Mouse (Mus musculus) small intestine, adult 2 months (tissue): ENCODE data around the gene Kcnip1. TPM values are rescaled to one million over a fixed set of nuclear protein-coding genes. Genes with fewer than 3 reads are reported as not detected.
A peak's percentile ranks its signal among the peaks of the same experiment; 100 is the strongest.

ENCODE experiments used
- H3K27ac ChIP-seq: fragments of 200-500 bp; 2 replicates; pipeline ENCODE4 v1.5.1; 2012; ENCODE audit warnings: low read depth, low read length, control low read depth, inconsistent platforms; ENCODE audit not compliant: insufficient read depth
- H3K27me3 ChIP-seq: fragments of 200-500 bp; 2 replicates; pipeline ENCODE4 v1.6.1; 2012; ENCODE audit warnings: mild to moderate bottlenecking, moderate library complexity, low read length, inconsistent platforms; ENCODE audit not compliant: control insufficient read depth, insufficient read depth
- H3K36me3 ChIP-seq: fragments of 200-500 bp; 2 replicates; pipeline ENCODE4 v1.6.1; 2012; ENCODE audit warnings: mild to moderate bottlenecking, low read length, control low read depth, inconsistent platforms; ENCODE audit not compliant: control insufficient read depth, insufficient read depth
- H3K4me1 ChIP-seq: fragments of 200-500 bp; 2 replicates; pipeline ENCODE4 v1.6.1; 2012; ENCODE audit warnings: low read length, inconsistent platforms, mixed read lengths; ENCODE audit not compliant: control insufficient read depth, insufficient read depth, insufficient read length
- H3K4me3 ChIP-seq: fragments of 200-500 bp; 2 replicates; pipeline ENCODE4 v1.5.1; 2012; ENCODE audit warnings: low read depth, mild to moderate bottlenecking, control low read depth, inconsistent platforms, low read length, moderate library complexity
- CTCF ChIP-seq: fragments of 200-500 bp; IDR thresholded peaks from 2 replicates; pipeline ENCODE4 v1.5.1; 2012; ENCODE audit warnings: low read depth, mild to moderate bottlenecking, control low read depth, inconsistent platforms, low read length, moderate library complexity, mixed read lengths; ENCODE audit not compliant: insufficient replicate concordance, insufficient read length; ENCODE audit errors: extremely low read depth
- POLR2A ChIP-seq: fragments of 200-500 bp; IDR thresholded peaks from 2 replicates; pipeline ENCODE4 v1.6.1; 2012; ENCODE audit warnings: low read depth, mild to moderate bottlenecking, control low read depth, inconsistent platforms, low read length, moderate library complexity
- WGBS: fragments of 180-500 bp; shearing (Covaris S2); methylation state at CpG from one replicate; pipeline ENCODE4 v1.1.7; 2018; 5-methylcytosine and 5-hydroxymethylcytosine counted together
- polyA plus RNA-seq: library from polyadenylated mRNA; depleted of rRNA; stranded (reverse); fragments of >200 nt; gene quantifications from 2 replicates; pipeline ENCODE4 v1.2.3, GENCODE M21; 2012

Gene Kcnip1
- polyA plus RNA-seq, 1 experiment: 0.08 TPM

DNA sequence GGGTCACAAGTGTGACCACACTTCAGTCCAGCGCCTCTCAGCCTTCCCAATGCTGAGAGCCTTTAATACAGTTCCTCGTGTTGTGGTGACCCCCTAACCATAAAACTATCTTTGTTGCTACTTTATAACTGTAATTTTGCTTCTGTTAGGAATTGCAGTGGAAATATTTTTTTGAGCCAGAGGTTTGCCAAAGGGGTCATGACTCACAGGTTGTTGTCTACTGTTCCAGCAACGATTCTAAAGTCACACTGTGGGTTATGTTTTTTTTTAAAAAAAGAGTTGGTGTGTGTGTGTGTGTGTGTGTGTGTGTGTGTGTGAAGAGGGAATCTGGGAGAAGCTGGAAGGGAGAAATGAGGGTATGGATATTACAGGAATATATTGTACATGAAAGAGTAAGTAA, 337.7 kb downstream of the Kcnip1 start:
- Histone ChIP-seq H3K27me3 (no peaks in the 10 kb centered on the region), H3K4me3 (no peak overlapping the region), H3K4me1 (no peaks in the 10 kb centered on the region), H3K36me3 (no peaks in the 10 kb centered on the region), H3K27ac (no peak overlapping the region)
- 58% methylated on average over 3 of the region's 3 CpGs for WGBS
- TF ChIP-seq POLR2A: no peak
- TF ChIP-seq CTCF: no peak

DNA sequence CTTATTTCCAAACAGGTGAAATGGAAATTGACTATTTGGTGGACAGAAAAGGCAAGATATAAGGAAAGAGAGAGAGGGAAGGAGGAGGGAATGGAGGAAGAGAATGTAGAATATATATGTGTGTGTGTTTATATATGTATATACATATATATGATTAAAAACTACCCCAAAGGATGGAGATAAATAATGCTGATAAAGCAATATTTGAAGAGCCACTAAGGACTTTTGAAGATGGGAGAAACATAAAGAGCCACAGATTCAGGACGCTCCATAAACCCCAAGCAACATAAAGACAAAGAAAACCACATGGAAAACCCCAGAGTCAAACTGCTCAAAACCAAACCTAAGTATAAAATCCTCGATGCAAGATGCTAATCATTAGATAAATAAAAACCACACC, 338.5 kb downstream of the Kcnip1 start:
- 59% methylated on average over 2 of the region's 2 CpGs for WGBS
- no peaks in the 10 kb centered on the region for H3K4me1 ChIP-seq
- TF ChIP-seq POLR2A: no peak
- TF ChIP-seq CTCF: no peak
- H3K4me3 ChIP-seq: no peak overlapping the region
- H3K36me3 ChIP-seq: no peaks in the 10 kb centered on the region
- no peaks in the 10 kb centered on the region for H3K27me3 ChIP-seq
- no peak overlapping the region for H3K27ac ChIP-seq

DNA sequence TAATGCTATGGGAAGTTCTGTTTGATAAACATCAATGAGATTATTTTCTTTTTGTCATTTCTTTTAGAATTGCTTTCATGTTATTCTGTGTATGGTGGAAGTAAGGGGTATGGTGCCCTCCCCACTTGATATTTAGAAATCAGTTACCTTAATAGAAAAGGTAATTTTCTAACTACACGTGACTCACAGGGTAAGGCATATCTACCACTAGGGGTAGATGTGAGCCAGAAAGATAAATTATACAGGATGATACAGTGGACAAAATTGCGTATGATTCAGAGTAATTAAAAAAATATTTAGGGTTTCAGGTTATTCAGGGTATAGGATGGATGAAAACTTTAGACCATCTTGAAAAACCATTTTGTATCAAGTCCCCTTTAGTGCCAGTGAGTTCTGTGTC, 343.6 kb downstream of the Kcnip1 start:
- Histone ChIP-seq H3K27me3 (no peaks in the 10 kb centered on the region), H3K36me3 (no peaks in the 10 kb centered on the region), H3K4me1 (no peaks in the 10 kb centered on the region), H3K4me3 (no peak overlapping the region), H3K27ac (no peak overlapping the region)
- whole genome bisulfite sequencing: 61% methylated on average over 2 of the region's 2 CpGs
- TF ChIP-seq POLR2A (no peak), CTCF (no peak)

DNA sequence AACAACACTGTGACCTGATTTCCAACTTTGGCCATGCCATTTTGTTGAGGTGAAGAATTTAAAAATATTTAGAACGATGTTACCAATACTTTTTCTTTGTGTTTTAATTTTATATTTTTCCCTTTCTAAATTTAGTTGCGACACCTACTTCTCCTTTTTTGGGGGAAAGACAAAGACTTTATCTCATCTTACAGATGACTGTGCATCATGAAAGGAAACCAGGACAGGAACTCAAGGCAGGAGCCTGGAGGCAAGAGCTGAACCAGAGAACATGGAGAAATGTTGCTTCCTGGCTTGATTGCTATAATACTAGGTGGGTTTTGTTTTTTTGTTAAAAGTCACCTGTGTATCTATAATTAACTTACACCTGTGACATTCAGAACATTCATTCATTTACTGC, 355.8 kb downstream of the Kcnip1 start:
- H3K4me1 ChIP-seq: no peaks in the 10 kb centered on the region
- H3K4me3 ChIP-seq: no peak overlapping the region
- H3K27me3 ChIP-seq: no peaks in the 10 kb centered on the region
- H3K27ac ChIP-seq: no peak overlapping the region
- TF ChIP-seq POLR2A (no peak), CTCF (no peak)
- 84% methylated on average over 2 of the region's 2 CpGs for WGBS
- H3K36me3 ChIP-seq: no peaks in the 10 kb centered on the region

DNA sequence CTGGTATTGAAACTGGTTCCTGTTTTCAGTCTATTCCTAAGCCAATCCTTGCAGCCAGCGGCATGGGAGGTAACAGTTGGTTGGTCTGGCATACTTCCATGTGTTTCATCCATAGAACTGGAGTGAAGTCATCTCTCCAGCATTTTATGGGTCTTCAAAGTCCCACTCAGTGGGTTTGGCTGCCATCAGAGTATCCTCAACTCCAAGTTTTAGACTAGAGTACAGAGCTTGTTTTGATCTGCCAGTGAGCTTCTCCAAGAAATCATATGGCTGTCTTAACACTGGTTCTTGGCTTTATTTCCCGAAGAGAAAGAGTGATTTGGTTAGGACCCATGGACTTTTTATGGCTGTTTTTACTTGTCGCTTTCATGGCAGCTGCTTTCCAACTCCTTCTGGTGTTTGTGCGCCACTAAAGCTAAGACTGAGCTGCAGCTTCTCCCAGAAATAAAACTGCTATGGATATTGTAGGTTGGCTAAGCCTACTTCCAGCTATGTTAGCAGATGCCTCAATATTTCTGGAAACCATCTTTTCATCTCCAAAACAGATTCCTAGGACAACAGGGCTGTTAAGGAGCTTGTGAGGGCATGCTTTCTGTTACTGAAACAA, 365.7 kb downstream of the Kcnip1 start:
- no peak for TF ChIP-seq POLR2A
- TF ChIP-seq CTCF: no peak
- Histone ChIP-seq H3K27me3 (no peaks in the 10 kb centered on the region), H3K4me3 (no peak overlapping the region), H3K27ac (no peak overlapping the region), H3K4me1 (no peaks in the 10 kb centered on the region), H3K36me3 (no peaks in the 10 kb centered on the region)
- 81% methylated on average over 4 of the region's 4 CpGs for WGBS

DNA sequence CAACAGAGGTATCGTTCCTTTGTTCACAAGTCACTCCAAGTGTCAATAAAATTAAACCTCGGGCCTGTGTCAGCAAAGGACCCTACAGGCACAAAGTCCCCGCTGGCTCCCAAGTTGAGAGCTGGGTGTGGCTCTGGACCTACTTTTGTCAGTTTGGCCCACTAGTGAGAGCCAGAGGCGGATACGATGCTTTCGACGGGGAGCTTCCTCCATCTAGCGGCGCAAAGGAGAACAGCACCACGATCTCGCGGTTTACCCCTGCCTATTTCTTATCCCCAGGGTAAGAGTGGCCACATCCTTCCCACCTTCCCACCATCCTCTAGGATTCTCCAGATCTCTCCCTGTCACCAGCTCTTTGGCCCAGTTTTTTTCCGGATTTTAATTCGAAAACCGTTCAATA, 378.7 kb downstream of the Kcnip1 start:
- 6% methylated on average over 15 of the region's 15 CpGs for WGBS
- Histone ChIP-seq H3K27ac (no peak overlapping the region), H3K4me3 (no peak overlapping the region), H3K27me3 (no peaks in the 10 kb centered on the region), H3K4me1 (no peaks in the 10 kb centered on the region), H3K36me3 (no peaks in the 10 kb centered on the region)
- TF ChIP-seq CTCF (peak; percentile 69; the same call in 1 of the 2 replicates), POLR2A (no peak)

DNA sequence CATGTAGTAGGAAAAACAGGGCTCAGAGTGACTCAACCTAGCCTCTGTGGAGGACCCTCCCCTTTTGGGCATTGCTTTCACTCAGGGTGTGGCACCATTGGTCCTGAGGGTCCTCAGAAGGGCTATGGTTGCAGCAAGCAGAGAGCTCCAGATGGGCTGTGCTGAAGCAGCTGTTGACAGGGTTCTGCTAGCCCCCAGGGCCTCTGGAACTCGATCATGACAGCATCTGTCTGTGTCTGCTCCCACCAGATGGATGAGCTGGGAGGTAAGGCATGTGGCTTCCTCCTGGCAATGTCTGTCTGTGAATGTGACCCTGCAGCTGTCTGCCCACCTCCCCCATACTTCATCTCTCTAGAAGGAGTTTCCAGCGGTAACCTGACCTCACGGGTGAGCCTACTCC, 385.2 kb downstream of the Kcnip1 start:
- H3K36me3 ChIP-seq: no peaks in the 10 kb centered on the region
- no peaks in the 10 kb centered on the region for H3K27me3 ChIP-seq
- no peak for TF ChIP-seq POLR2A
- TF ChIP-seq CTCF: no peak
- no peak overlapping the region for H3K4me3 ChIP-seq
- 12% methylated on average over 3 of the region's 3 CpGs for WGBS
- H3K4me1 ChIP-seq: no peaks in the 10 kb centered on the region
- H3K27ac ChIP-seq: no peak overlapping the region
